Mouse (Mus musculus) limb, embryonic 14.5 days (tissue): ENCODE data around the gene Plekho2. TPM values are rescaled to one million over a fixed set of nuclear protein-coding genes. Genes with fewer than 3 reads are reported as not detected.

Experiments used
- ATAC-seq: fragments of 200-750 bp; cut with Nextera tagmentation; 2 replicates; pipeline ENCODE4 v1.8.0; 2017; ENCODE audit warnings: low read depth, moderate number of reproducible peaks, moderate TSS enrichment; ENCODE audit not compliant: low FRiP score
- DNase-seq: peaks from one replicate; pipeline ENCODE4 v3.0.0-alpha.2; 2015; ENCODE audit warnings: low spot score
- H3K27ac ChIP-seq: fragments of 300-500 bp; sonication (generic); replicated peaks from 2 replicates; pipeline ENCODE4 v1.5.1; 2014; ENCODE audit warnings: low read depth, mild to moderate bottlenecking, low read length, moderate library complexity, mixed read lengths
- H3K27me3 ChIP-seq: fragments of 300-500 bp; sonication (generic); 2 replicates; pipeline ENCODE4 v1.6.1; 2014; ENCODE audit warnings: low read length, mixed read lengths; ENCODE audit not compliant: control insufficient read depth, insufficient read depth
- H3K36me3 ChIP-seq: fragments of 300-500 bp; sonication (generic); 2 replicates; pipeline ENCODE4 v1.6.1; 2014; ENCODE audit warnings: mild to moderate bottlenecking, low read length, moderate library complexity, mixed read lengths; ENCODE audit not compliant: control insufficient read depth, insufficient read depth
- H3K4me1 ChIP-seq: fragments of 300-500 bp; sonication (generic); 2 replicates; pipeline ENCODE4 v1.6.1; 2014; ENCODE audit warnings: antibody characterized with exemption, low read length, mixed read lengths; ENCODE audit not compliant: control insufficient read depth, insufficient read depth
- H3K4me2 ChIP-seq: fragments of 300-500 bp; sonication (generic); replicated peaks from 2 replicates; pipeline ENCODE4 v1.6.1; 2014; ENCODE audit warnings: low read depth, mild to moderate bottlenecking, low read length, moderate library complexity; ENCODE audit not compliant: severe bottlenecking
- H3K4me3 ChIP-seq: fragments of 300-500 bp; sonication (generic); replicated peaks from 2 replicates; pipeline ENCODE4 v1.5.1; 2014; ENCODE audit warnings: low read length
- H3K9ac ChIP-seq: fragments of 300-500 bp; sonication (generic); 2 replicates; pipeline ENCODE4 v1.6.1; 2014; ENCODE audit warnings: mild to moderate bottlenecking, low read depth, low read length, moderate library complexity; ENCODE audit not compliant: severe bottlenecking
- H3K9me3 ChIP-seq: fragments of 300-500 bp; sonication (generic); 2 replicates; pipeline ENCODE4 v1.6.1; 2016; ENCODE audit warnings: low read length; ENCODE audit not compliant: control insufficient read depth
- POLR2A ChIP-seq: fragments of 200-500 bp; IDR thresholded peaks from 2 replicates; pipeline ENCODE4 v1.8.0; 2012; ENCODE audit warnings: inconsistent platforms, mild to moderate bottlenecking, moderate library complexity, borderline replicate concordance; ENCODE audit not compliant: insufficient read depth, insufficient read length; ENCODE audit errors: extremely low read depth
- WGBS: fragments of 180-500 bp; shearing (Covaris S2); extraction: QIAGEN DNeasy Blood & Tissue Kit; methylation state at CpG from one replicate; pipeline ENCODE4 v1.1.7; 2014; 5-methylcytosine and 5-hydroxymethylcytosine counted together
- polyA plus RNA-seq, 2 experiments: library from polyadenylated mRNA; depleted of rRNA in 1 of 2; stranded (reverse) in 1 of 2; unstranded in 1 of 2; fragments of >200 nt; fragmentation: Nextera tagmentation in 1 of 2; extraction: Ambion mirVana in 1 of 2; gene quantifications; 2 replicates each; pipeline versions ENCODE4 v1.2.1 to v1.2.3; 2012 to 2014

Plekho2 gene
- polyA plus RNA-seq, 2 experiments = 14.2 to 14.7 TPM

- 84% methylated on average over 10 of the region's 10 CpGs for WGBS
- Histone ChIP-seq H3K4me2 (no peak overlapping the region), H3K27me3 (no peaks in the 10 kb centered on the region), H3K27ac (no peak overlapping the region), H3K9me3 (no peaks in the 10 kb centered on the region), H3K4me3 (no peak overlapping the region), H3K4me1 (0 out of 2 replicates have a peak, but pooled peaks cover under 1% of the 10 kb centered on the region), H3K36me3 (no peaks in the 10 kb centered on the region), H3K9ac (no peak overlapping the region)
- ATAC-seq = no peak
- TF ChIP-seq POLR2A = no peak
- no peak for DNase-seq
Observed at GRCm38 (mm10) chr9:65525445-65526195, 54.2 kb downstream of the Plekho2 start.

GRCm38 (mm10) chr9:65523611-65524364 is 56.1 kb downstream of the Plekho2 start:
- no peak overlapping the region for H3K4me3 ChIP-seq
- no peaks in the 10 kb centered on the region for H3K9me3 ChIP-seq
- DNase-seq = peak; percentile 82
- H3K4me1 ChIP-seq = peaks cover 9% of the 10 kb centered on the region
- ATAC-seq = peak; percentile 83
- H3K4me2 ChIP-seq = peak overlapping the region; percentile 32; the same call in 1 of the 2 replicates
- H3K9ac ChIP-seq = no peak overlapping the region
- no peaks in the 10 kb centered on the region for H3K36me3 ChIP-seq
- H3K27me3 ChIP-seq = no peaks in the 10 kb centered on the region
- no peak overlapping the region for H3K27ac ChIP-seq
- TF ChIP-seq POLR2A = no peak
- 22% methylated on average over 14 of the region's 14 CpGs for WGBS

DNA sequence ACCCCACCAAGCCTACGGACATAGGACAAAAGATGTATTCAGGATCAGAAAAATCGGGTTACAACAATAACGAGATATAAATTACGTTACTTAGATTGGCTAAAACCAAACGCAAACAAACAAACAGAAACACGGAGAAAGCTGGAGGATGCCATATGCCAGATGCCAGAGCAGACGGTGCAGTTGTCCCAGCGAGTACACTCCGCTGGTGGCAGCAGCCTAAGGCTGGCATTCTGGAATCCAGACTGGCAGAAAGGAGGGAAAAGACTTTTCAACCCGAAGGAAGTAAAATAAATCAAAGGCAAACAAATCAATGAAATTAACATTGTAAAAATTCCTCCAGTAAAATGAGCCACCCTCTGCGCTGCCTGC is 59.3 kb downstream of the Plekho2 start:
- Histone ChIP-seq H3K4me1 (peaks cover 9% of the 10 kb centered on the region), H3K27me3 (no peaks in the 10 kb centered on the region), H3K27ac (no peak overlapping the region), H3K9me3 (no peaks in the 10 kb centered on the region), H3K36me3 (no peaks in the 10 kb centered on the region), H3K9ac (peak overlapping the region; percentile 51; the same call in 1 of the 2 replicates), H3K4me3 (peak overlapping the region; percentile 24), H3K4me2 (peak overlapping the region; percentile 51)
- DNase-seq (no peak), ATAC-seq (no peak)
- no peak for TF ChIP-seq POLR2A
- 10% methylated on average over 11 of the region's 11 CpGs for WGBS

GRCm38 (mm10) chr9:65519807-65520504 is 59.9 kb downstream of the Plekho2 start, which contains the start of gene Ankdd1a:
Ankdd1a (minus strand) TSS chr9:65520193.
- ATAC-seq (no peak), DNase-seq (no peak)
- peak within 1 kb of the TSS; percentile 51 for H3K4me2 ChIP-seq
- H3K27me3 ChIP-seq = no peaks in the 10 kb centered on the region
- no peak within 1 kb of the TSS for H3K27ac ChIP-seq
- no peaks in the 10 kb centered on the region for H3K36me3 ChIP-seq
- peak within 1 kb of the TSS; percentile 24 for H3K4me3 ChIP-seq
- no peaks in the 10 kb centered on the region for H3K9me3 ChIP-seq
- WGBS = 5% methylated on average over 20 of the region's 25 CpGs
- TF ChIP-seq POLR2A = no peak
- peak within 1 kb of the TSS; percentile 51 for H3K9ac ChIP-seq
- peaks cover 9% of the 10 kb centered on the region for H3K4me1 ChIP-seq

DNA sequence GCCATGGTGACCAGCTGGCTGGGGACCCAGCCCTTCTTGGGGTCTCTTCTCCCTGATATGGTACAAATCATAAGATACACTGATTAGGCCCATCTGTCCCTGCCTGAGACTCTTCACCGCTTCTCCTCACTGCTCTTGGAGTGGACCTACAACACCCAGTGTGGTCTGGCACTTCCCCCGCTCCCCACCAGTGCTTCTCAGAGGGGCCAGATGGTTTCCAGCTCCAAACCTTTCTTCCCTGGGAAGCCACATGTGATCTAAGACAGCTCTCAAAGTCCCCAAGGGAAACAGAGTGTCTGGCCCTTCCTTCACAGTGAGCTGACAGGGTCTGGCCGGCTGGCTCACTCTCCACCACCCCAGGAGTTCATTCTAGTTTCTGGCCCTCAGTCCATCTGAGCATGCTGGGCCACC is 65.0 kb downstream of the Plekho2 start:
- TF ChIP-seq POLR2A = no peak
- ATAC-seq (no peak), DNase-seq (no peak)
- Histone ChIP-seq H3K36me3 (no peaks in the 10 kb centered on the region), H3K27ac (no peak overlapping the region), H3K4me3 (no peak overlapping the region), H3K9me3 (no peaks in the 10 kb centered on the region), H3K4me2 (no peak overlapping the region), H3K4me1 (peaks cover 1% of the 10 kb centered on the region; the same call in 1 of the 2 replicates), H3K9ac (no peak overlapping the region), H3K27me3 (no peaks in the 10 kb centered on the region)
- WGBS = 42% methylated on average over 3 of the region's 3 CpGs
